Mouse (Mus musculus) heart, embryonic 14.5 days (tissue): Measurements from ENCODE around the gene Slc22a3. TPM values are rescaled to one million over a fixed set of nuclear protein-coding genes. Genes with fewer than 3 reads are reported as not detected.

ENCODE experiments used
- ATAC-seq: fragments of 200-750 bp; cut with Nextera tagmentation; 2 replicates; pipeline ENCODE4 v1.8.0; 2017; ENCODE audit warnings: low read depth, moderate TSS enrichment; ENCODE audit not compliant: insufficient number of reproducible peaks, insufficient read depth, low FRiP score
- H3K27ac ChIP-seq, 2 experiments: fragments of 200-500 bp in 1 of 2; fragments of 300-500 bp in 1 of 2; sonication (generic) in 1 of 2; replicated peaks in 1 of 2; 2 replicates each; pipeline ENCODE4 v1.5.1; 2012 to 2014; ENCODE audit warnings: low read depth in 2 of 2, low read length in 2 of 2, control low read depth in 1 of 2, mild to moderate bottlenecking in 1 of 2, mixed read lengths in 1 of 2; ENCODE audit not compliant: control insufficient read depth in 1 of 2, insufficient read depth in 1 of 2
- H3K27me3 ChIP-seq: fragments of 300-500 bp; sonication (generic); 2 replicates; pipeline ENCODE4 v1.6.1; 2014; ENCODE audit warnings: mild to moderate bottlenecking, low read length, control low read depth; ENCODE audit not compliant: control insufficient read depth, insufficient read depth
- H3K36me3 ChIP-seq: fragments of 300-500 bp; sonication (generic); 2 replicates; pipeline ENCODE4 v1.6.1; 2014; ENCODE audit warnings: mild to moderate bottlenecking, control low read depth, low read length, mixed read lengths; ENCODE audit not compliant: control insufficient read depth, insufficient read depth
- H3K4me1 ChIP-seq, 2 experiments: fragments of 200-500 bp in 1 of 2; fragments of 300-500 bp in 1 of 2; sonication (generic) in 1 of 2; 2 replicates each; pipeline ENCODE4 v1.6.1; 2012 to 2014; ENCODE audit warnings: low read length in 2 of 2, control low read depth in 1 of 2, mixed read lengths in 1 of 2; ENCODE audit not compliant: control insufficient read depth in 2 of 2, insufficient read depth in 2 of 2
- H3K4me2 ChIP-seq: fragments of 300-500 bp; sonication (generic); 2 replicates; pipeline ENCODE4 v1.6.1; 2014; ENCODE audit warnings: mild to moderate bottlenecking, low read length
- H3K4me3 ChIP-seq, 2 experiments: fragments of 200-500 bp in 1 of 2; fragments of 300-500 bp in 1 of 2; sonication (generic) in 1 of 2; 2 replicates each; pipeline ENCODE4 v1.5.1; 2012 to 2014; ENCODE audit warnings: low read length in 2 of 2, mild to moderate bottlenecking in 2 of 2, control low read depth in 1 of 2, low read depth in 1 of 2, moderate library complexity in 1 of 2; ENCODE audit not compliant: control insufficient read depth in 1 of 2, insufficient read depth in 1 of 2
- H3K9ac ChIP-seq: fragments of 300-500 bp; sonication (generic); 2 replicates; pipeline ENCODE4 v1.6.1; 2014; ENCODE audit warnings: mild to moderate bottlenecking, low read length
- H3K9me3 ChIP-seq: fragments of 300-500 bp; sonication (generic); 2 replicates; pipeline ENCODE4 v1.6.1; 2016; ENCODE audit warnings: low read length, control low read depth; ENCODE audit not compliant: control insufficient read depth
- WGBS: fragments of 180-500 bp; shearing (Covaris S2); extraction: QIAGEN DNeasy Blood & Tissue Kit; methylation state at CpG from one replicate; pipeline ENCODE4 v1.1.7; 2014; 5-methylcytosine and 5-hydroxymethylcytosine counted together
- polyA plus RNA-seq: library from polyadenylated mRNA; unstranded; fragments of >200 nt; fragmentation: Nextera tagmentation; extraction: Ambion mirVana; gene quantifications from 2 replicates; pipeline ENCODE4 v1.2.1, GENCODE M21; 2014

Gene Slc22a3
- polyA plus RNA-seq, 1 experiment from 2014 or later, result 0.45 TPM

- Histone ChIP-seq H3K27ac (no peak overlapping the region), H3K4me3 (no peak overlapping the region), H3K27me3 (no peaks in the 10 kb centered on the region), H3K9me3 (no peaks in the 10 kb centered on the region), H3K36me3 (no peaks in the 10 kb centered on the region), H3K4me1 (no peaks in the 10 kb centered on the region; a peak in 1 of 4 replicates), H3K4me2 (no peak overlapping the region), H3K9ac (no peak overlapping the region)
- no peak for ATAC-seq
- 24% methylated on average over 3 of the region's 3 CpGs for WGBS
These were observed 39.9 kb downstream of the Slc22a3 start for GRCm38 (mm10) chr17:12467642-12468041.

- H3K36me3 ChIP-seq, result no peaks in the 10 kb centered on the region
- H3K4me3 ChIP-seq, result no peak overlapping the region
- no peak overlapping the region for H3K9ac ChIP-seq
- no peaks in the 10 kb centered on the region for H3K27me3 ChIP-seq
- 69% methylated on average over 4 of the region's 4 CpGs for WGBS
- no peaks in the 10 kb centered on the region for H3K9me3 ChIP-seq
- H3K27ac ChIP-seq, result no peak overlapping the region
- no peak overlapping the region for H3K4me2 ChIP-seq
- no peak for ATAC-seq
- H3K4me1 ChIP-seq, result no peaks in the 10 kb centered on the region; a peak in 1 of 4 replicates
These were observed 41.0 kb downstream of the Slc22a3 start for GRCm38 (mm10) chr17:12466501-12467000.

DNA sequence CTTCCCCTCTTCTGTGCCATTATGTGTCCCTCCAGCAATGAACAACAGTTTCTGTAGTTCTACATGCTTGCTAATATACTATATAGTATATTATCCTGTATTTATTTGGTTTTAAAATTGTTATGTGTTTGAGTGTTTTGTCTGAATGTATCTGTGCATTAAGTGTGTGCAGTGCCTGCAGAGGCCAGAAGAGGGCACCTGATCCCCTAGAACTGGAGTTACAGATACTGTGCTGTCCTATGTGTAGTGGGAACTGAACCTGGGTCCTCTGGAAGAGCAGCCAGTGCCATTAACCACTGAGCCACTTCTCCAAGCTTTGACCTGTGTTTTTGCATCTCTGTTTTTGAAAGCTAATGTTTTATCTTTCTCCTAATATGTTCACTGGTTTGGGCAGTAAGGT lies 46.3 kb downstream of the Slc22a3 start:
- peaks cover 5% of the 10 kb centered on the region; the same call in 1 of the 2 replicates for H3K9me3 ChIP-seq
- H3K4me2 ChIP-seq, result no peak overlapping the region
- H3K27me3 ChIP-seq, result no peaks in the 10 kb centered on the region
- H3K36me3 ChIP-seq, result no peaks in the 10 kb centered on the region
- no peak overlapping the region for H3K4me3 ChIP-seq
- H3K9ac ChIP-seq, result no peak overlapping the region
- no peak overlapping the region for H3K27ac ChIP-seq
- ATAC-seq, result no peak
- no peaks in the 10 kb centered on the region for H3K4me1 ChIP-seq

GRCm38 (mm10) chr17:12455143-12455790 lies 52.2 kb downstream of the Slc22a3 start:
- Histone ChIP-seq H3K4me1 (peaks cover 2 to 7% of the 10 kb centered on the region in 2 experiments; a peak in 3 of 4 replicates), H3K4me2 (no peak overlapping the region), H3K36me3 (no peaks in the 10 kb centered on the region), H3K27ac (no peak overlapping the region), H3K9ac (no peak overlapping the region), H3K4me3 (no peak overlapping the region), H3K9me3 (no peaks in the 10 kb centered on the region), H3K27me3 (no peaks in the 10 kb centered on the region)
- 78% methylated on average over 5 of the region's 5 CpGs for WGBS
- no peak for ATAC-seq

DNA sequence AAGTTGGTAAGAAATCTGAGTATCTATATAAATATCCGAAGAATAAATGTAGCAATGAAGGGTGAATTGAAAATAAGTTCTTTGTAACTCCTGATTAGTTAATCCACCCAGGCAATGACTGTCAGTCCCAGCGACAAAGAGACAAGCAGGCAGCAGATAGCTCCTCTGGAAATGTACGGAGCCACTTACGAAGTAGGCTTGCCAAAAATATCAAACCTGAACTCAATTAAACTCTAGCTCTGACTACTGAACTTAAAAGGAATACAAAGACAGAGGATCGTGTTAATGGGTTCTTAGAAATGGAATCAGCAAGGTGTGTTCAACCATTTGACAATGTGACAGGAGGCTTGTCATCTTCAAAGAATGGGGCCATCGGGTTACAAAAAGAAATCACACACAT lies 53.8 kb downstream of the Slc22a3 start:
- ATAC-seq, result no peak
- no peak overlapping the region for H3K9ac ChIP-seq
- H3K4me3 ChIP-seq, result no peak overlapping the region
- no peaks in the 10 kb centered on the region for H3K27me3 ChIP-seq
- WGBS, result 45% methylated on average over 6 of the region's 6 CpGs
- peaks cover 2 to 7% of the 10 kb centered on the region in 2 experiments; a peak in 3 of 4 replicates for H3K4me1 ChIP-seq
- no peak overlapping the region for H3K27ac ChIP-seq
- no peaks in the 10 kb centered on the region for H3K36me3 ChIP-seq
- H3K9me3 ChIP-seq, result no peaks in the 10 kb centered on the region
- no peak overlapping the region for H3K4me2 ChIP-seq

DNA sequence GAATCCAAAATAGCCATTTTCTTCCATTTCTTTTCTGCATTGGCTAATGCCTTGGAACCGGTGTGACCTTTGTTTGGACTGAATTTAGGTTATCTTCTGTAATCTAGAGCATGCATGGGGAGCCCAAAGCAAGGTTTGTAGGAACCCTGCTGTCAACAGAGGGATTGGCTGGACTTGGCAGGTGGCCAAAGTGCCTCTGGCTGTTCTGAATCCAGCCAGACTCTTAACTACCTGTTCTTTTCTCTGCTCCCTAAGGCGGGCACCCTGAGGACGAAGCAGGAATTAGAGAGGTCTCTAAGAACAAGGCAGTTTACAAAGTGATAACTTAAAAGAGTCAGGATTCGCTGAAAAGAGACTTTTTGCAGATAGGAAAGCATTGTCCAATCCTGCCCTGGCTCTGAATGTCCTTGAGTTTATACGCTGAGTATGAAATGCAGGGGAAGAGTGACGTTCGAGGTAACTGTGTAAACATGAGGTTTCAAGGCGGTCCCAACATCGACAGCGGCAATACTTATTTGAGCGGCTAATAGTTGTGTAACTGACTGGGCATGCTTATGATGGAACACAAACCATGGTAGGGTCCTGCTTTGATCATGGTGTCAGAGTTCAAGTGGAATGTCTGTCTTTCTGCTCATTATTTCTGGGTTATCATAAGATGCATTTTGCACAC lies 54.5 kb downstream of the Slc22a3 start:
- Histone ChIP-seq H3K36me3 (no peaks in the 10 kb centered on the region), H3K9me3 (no peaks in the 10 kb centered on the region), H3K4me1 (peaks cover 2 to 7% of the 10 kb centered on the region in 2 experiments; a peak in 3 of 4 replicates), H3K9ac (no peak overlapping the region), H3K4me3 (no peak overlapping the region), H3K4me2 (no peak overlapping the region), H3K27ac (no peak overlapping the region), H3K27me3 (no peaks in the 10 kb centered on the region)
- no peak for ATAC-seq
- 57% methylated on average over 11 of the region's 11 CpGs for WGBS

GRCm38 (mm10) chr17:12451234-12451633 lies 56.3 kb downstream of the Slc22a3 start:
- 50% methylated on average over 4 of the region's 4 CpGs for WGBS
- ATAC-seq, result no peak
- Histone ChIP-seq H3K4me2 (no peak overlapping the region), H3K36me3 (no peaks in the 10 kb centered on the region), H3K9me3 (no peaks in the 10 kb centered on the region), H3K27me3 (no peaks in the 10 kb centered on the region), H3K4me3 (no peak overlapping the region), H3K27ac (no peak overlapping the region), H3K4me1 (peaks cover 2 to 7% of the 10 kb centered on the region in 2 experiments; a peak in 3 of 4 replicates), H3K9ac (no peak overlapping the region)
